Mouse (Mus musculus) embryonic facial prominence, embryonic 13.5 days (tissue): ENCODE results near the gene Efcab9. TPM values are rescaled to one million over a fixed set of nuclear protein-coding genes. Genes with fewer than 3 reads are reported as not detected.

Source experiments
- ATAC-seq: fragments of 200-750 bp; cut with Nextera tagmentation; 2 replicates; pipeline ENCODE4 v1.8.0; 2017; ENCODE audit warnings: low read depth; ENCODE audit not compliant: insufficient number of reproducible peaks, insufficient read depth, low FRiP score, low TSS enrichment
- H3K27ac ChIP-seq: fragments of 300-500 bp; sonication (generic); 2 replicates; pipeline ENCODE4 v1.5.1; 2015; ENCODE audit warnings: moderate library complexity, mild to moderate bottlenecking, inconsistent platforms
- H3K27me3 ChIP-seq: fragments of 300-500 bp; sonication (generic); 2 replicates; pipeline ENCODE4 v1.6.1; 2015; ENCODE audit warnings: mild to moderate bottlenecking, inconsistent platforms
- H3K36me3 ChIP-seq: fragments of 300-500 bp; sonication (generic); 2 replicates; pipeline ENCODE4 v1.6.1; 2015; ENCODE audit warnings: mild to moderate bottlenecking, inconsistent platforms
- H3K4me1 ChIP-seq: fragments of 300-500 bp; sonication (generic); 2 replicates; pipeline ENCODE4 v1.6.1; 2015; ENCODE audit warnings: inconsistent platforms
- H3K4me2 ChIP-seq: fragments of 300-500 bp; sonication (generic); 2 replicates; pipeline ENCODE4 v1.6.1; 2015; ENCODE audit warnings: moderate library complexity, mild to moderate bottlenecking, inconsistent platforms
- H3K4me3 ChIP-seq: fragments of 300-500 bp; sonication (generic); 2 replicates; pipeline ENCODE4 v1.5.1; 2015; ENCODE audit warnings: mild to moderate bottlenecking, inconsistent platforms
- H3K9ac ChIP-seq: fragments of 300-500 bp; sonication (generic); 2 replicates; pipeline ENCODE4 v1.6.1; 2015; ENCODE audit warnings: mild to moderate bottlenecking, inconsistent platforms
- H3K9me3 ChIP-seq: fragments of 300-500 bp; sonication (generic); 2 replicates; pipeline ENCODE4 v1.6.1; 2016; ENCODE audit warnings: inconsistent platforms
- WGBS: fragments of 180-500 bp; shearing (Covaris S2); methylation state at CpG from one replicate; pipeline ENCODE4 v1.1.7; 2015; ENCODE audit warnings: mixed read lengths; 5-methylcytosine and 5-hydroxymethylcytosine counted together
- polyA plus RNA-seq: library from polyadenylated mRNA; unstranded; fragments of >200 nt; fragmentation: Nextera tagmentation; extraction: Ambion mirVana; gene quantifications from 2 replicates; pipeline ENCODE4 v1.2.1, GENCODE M21; 2015

The Efcab9 gene
- polyA plus RNA-seq, 1 experiment from 2014 or later = not detected

DNA sequence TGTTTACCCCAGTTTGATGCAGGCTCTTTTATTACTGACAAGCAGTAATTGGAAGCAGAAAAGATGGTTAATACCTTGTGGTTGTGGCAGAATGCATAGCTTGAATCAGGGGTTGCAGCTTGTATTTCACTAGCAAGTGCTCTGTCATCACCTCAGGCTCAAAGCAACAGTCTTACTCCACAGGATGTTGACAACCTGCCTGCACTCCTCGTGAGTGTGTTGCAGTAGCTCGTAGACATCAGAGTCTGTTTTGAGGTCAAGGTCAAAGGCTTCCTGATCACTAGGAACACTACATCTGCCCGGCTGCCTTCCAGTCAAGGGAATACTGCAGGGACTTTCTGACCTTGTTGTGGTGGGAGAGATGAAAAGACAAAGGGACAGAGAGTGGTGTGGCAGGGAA, 45.3 kb downstream of the Efcab9 start:
- no peaks in the 10 kb centered on the region for H3K36me3 ChIP-seq
- H3K9ac ChIP-seq = no peak overlapping the region
- peaks cover 33% of the 10 kb centered on the region for H3K4me1 ChIP-seq
- no peaks in the 10 kb centered on the region for H3K27me3 ChIP-seq
- H3K4me3 ChIP-seq = no peak overlapping the region
- no peaks in the 10 kb centered on the region for H3K9me3 ChIP-seq
- WGBS = 42% methylated on average over 3 of the region's 3 CpGs
- no peak overlapping the region for H3K4me2 ChIP-seq
- no peak overlapping the region for H3K27ac ChIP-seq
- no peak for ATAC-seq

DNA sequence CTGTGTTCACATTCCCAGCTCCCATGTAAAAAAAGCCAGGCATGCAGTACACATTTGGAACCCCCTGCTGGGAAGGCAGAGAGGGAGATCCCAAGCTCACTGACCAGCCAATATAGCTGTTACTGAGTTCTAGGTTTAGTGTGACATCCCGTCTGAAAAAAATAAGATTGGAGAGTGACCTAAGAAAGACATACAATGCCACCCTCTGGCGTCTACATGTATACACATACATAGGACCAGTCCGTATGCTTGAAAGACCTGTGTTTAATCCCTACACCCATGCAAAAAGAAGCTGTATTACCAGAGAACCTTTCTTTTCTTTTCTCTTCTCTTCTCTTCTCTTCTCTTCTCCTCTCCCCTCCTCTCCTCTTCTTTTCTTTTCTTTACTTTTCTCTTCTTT, 46.6 kb downstream of the Efcab9 start:
- Histone ChIP-seq H3K9ac (no peak overlapping the region), H3K9me3 (no peaks in the 10 kb centered on the region), H3K27me3 (no peaks in the 10 kb centered on the region), H3K4me1 (peaks cover 28% of the 10 kb centered on the region), H3K36me3 (no peaks in the 10 kb centered on the region), H3K4me2 (no peak overlapping the region), H3K4me3 (no peak overlapping the region), H3K27ac (no peak overlapping the region)
- no peak for ATAC-seq
- 68% methylated on average over 3 of the region's 3 CpGs for WGBS

DNA sequence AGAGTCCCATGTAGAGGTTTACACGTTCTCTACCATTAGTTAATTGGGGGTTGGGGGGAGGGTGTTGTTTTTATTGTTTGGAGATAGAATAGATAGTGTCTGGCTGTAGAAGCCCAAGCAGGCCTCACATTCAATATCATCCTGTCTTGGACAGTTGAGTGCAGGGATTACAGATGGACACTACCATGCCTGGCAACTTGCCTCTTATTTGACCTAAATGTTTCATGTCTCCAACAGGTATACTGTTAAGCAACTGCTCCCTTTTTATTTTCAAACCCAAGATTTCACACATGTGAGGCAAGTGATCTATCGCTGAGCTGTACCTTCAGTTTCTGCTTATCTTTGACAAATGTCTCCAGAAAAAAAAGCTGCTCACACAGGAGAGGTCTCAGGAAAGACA, 50.4 kb downstream of the Efcab9 start:
- Histone ChIP-seq H3K9ac (no peak overlapping the region), H3K27ac (no peak overlapping the region), H3K36me3 (no peaks in the 10 kb centered on the region), H3K9me3 (no peaks in the 10 kb centered on the region), H3K27me3 (no peaks in the 10 kb centered on the region), H3K4me1 (peaks cover 4% of the 10 kb centered on the region), H3K4me2 (no peak overlapping the region), H3K4me3 (no peak overlapping the region)
- 78% methylated on average over 2 of the region's 2 CpGs for WGBS
- no peak for ATAC-seq

DNA sequence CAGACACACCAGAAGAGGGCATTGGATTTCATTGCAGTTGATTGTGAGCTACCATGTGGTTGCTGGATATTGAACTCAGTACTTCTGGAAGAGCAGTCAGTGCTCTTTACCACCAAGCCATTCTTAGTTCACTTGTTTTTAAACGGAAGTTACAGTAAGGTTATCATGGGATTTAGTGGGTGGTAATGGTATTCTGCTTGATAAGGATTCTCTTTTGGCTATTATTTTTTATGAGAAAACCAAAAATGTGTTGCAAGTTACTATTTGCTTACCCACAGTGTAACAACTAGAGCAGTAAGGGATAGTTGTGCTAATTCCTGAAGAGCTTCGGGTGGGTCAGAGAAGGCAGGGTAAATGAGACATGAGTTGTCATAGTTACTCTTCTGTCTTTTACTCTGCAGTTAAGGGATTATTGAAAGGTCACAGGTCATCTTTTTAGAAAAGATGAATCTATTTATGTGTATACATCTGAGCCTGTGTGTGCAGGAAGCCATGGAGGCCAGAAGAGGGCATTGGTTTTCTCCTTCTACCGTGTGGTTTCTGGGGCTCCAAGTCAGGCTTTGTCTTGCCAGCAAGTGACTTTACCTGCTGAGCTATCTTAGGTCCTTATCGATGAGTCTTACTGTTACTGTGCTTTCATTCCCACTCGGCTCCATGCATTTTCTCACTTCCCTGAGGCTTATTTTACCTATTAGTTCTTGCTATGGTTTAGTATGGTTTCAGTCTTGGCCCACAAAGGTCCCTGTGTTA, 56.2 kb downstream of the Efcab9 start:
- Histone ChIP-seq H3K36me3 (no peaks in the 10 kb centered on the region), H3K9ac (no peak overlapping the region), H3K4me3 (no peak overlapping the region), H3K4me2 (no peak overlapping the region), H3K4me1 (no peaks in the 10 kb centered on the region; the same call in 1 of the 2 replicates), H3K9me3 (no peaks in the 10 kb centered on the region), H3K27me3 (no peaks in the 10 kb centered on the region), H3K27ac (no peak overlapping the region)
- 75% methylated on average over 5 of the region's 5 CpGs for WGBS
- ATAC-seq = no peak

DNA sequence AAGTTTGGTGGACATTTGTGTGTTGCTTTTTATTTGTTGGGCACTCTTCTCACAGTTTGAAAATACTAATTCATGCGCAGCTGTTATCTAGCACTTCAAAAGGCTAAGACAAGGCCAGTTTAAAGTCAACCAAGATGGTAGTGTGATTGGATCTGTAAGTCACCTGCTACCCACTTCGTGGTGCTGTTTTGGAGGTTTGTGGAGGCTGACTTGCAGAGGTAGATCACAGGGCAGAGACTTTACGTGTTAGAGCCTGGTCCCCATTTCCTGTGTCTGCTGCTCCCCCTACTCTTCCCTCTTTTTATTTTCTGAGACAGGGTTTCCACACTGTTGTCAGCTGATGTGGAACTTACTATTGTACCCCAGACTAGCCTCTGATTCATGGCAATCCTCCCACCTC, 57.2 kb downstream of the Efcab9 start:
- H3K9ac ChIP-seq = no peak overlapping the region
- H3K27me3 ChIP-seq = no peaks in the 10 kb centered on the region
- H3K4me1 ChIP-seq = no peaks in the 10 kb centered on the region; the same call in 1 of the 2 replicates
- H3K4me2 ChIP-seq = no peak overlapping the region
- H3K4me3 ChIP-seq = no peak overlapping the region
- no peak for ATAC-seq
- 88% methylated on average over 3 of the region's 3 CpGs for WGBS
- H3K9me3 ChIP-seq = no peaks in the 10 kb centered on the region
- no peak overlapping the region for H3K27ac ChIP-seq
- H3K36me3 ChIP-seq = no peaks in the 10 kb centered on the region

Other genes with a start within 250 kb of the Efcab9 start
- gene Hba-a1, start 248.6 kb downstream of the Efcab9 start, polyA plus RNA-seq = 3,202 and 4,502 TPM in 2 replicates
- 1.6 and 3.7 TPM in 2 replicates for gene Hbq1b, start 245.1 kb downstream of the Efcab9 start, polyA plus RNA-seq
- gene Hba-a2, start 235.6 kb downstream of the Efcab9 start, polyA plus RNA-seq = 7,810 and 10,560 TPM in 2 replicates
- gene Hbq1a, start 232.0 kb downstream of the Efcab9 start, polyA plus RNA-seq = 1.3 and 1.6 TPM in 2 replicates
- 29.4 and 30.1 TPM in 2 replicates for gene Sh3pxd2b, start 184.3 kb downstream of the Efcab9 start, polyA plus RNA-seq
- gene Ubtd2, start 76.7 kb downstream of the Efcab9 start, polyA plus RNA-seq = 81.2 and 89.7 TPM in 2 replicates
- gene Stk10, start 1.2 kb upstream of the Efcab9 start, polyA plus RNA-seq = 1.6 and 2.4 TPM in 2 replicates
- 68.7 and 73.4 TPM in 2 replicates for gene Fbxw11, start 110.6 kb upstream of the Efcab9 start, polyA plus RNA-seq